Mouse (Mus musculus) stomach, postnatal 0 days (tissue): ENCODE results near the gene Kank1.

Source experiments
- CTCF ChIP-seq: IDR thresholded peaks from 2 replicates; pipeline ENCODE4 v1.5.1; 2016; ENCODE audit warnings: antibody characterized with exemption, low read depth, mild to moderate bottlenecking, moderate library complexity
- EP300 ChIP-seq: optimal IDR thresholded peaks from 2 replicates; pipeline ENCODE3; 2016; ENCODE audit warnings: antibody characterized with exemption

GRCm38 (mm10) chr19:25306277-25306676 lies 69.5 kb downstream of the Kank1 start:
- TF ChIP-seq EP300: no peak
- peak; percentile 67 for TF ChIP-seq CTCF
